Mouse (Mus musculus) cerebellum, adult 8-10 months (tissue): ENCODE data around the gene Mast2.

ENCODE experiments used
- DNase-seq: peaks from one replicate; pipeline ENCODE4 v3.0.0; 2022

Mast2 gene

DNA sequence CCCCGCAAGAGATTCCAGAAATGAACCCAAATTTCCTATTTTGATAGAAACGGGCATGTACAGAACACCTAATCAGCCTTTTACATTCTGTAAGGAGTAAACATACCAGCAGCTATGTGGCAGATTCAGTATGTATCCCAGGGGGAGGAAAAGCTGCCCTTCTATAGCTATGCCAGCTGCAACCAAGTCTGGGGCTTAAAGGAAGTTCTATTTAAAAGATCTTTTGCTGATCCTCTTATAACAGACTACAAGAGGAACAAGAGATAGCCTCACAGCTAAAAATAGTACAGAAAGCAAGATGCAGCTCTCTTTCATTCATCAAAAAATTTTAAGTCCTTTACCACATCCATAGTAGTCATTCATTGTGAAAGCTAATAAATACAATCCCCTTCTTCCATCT is 57.3 kb downstream of the Mast2 start:
- no peak for DNase-seq

DNA sequence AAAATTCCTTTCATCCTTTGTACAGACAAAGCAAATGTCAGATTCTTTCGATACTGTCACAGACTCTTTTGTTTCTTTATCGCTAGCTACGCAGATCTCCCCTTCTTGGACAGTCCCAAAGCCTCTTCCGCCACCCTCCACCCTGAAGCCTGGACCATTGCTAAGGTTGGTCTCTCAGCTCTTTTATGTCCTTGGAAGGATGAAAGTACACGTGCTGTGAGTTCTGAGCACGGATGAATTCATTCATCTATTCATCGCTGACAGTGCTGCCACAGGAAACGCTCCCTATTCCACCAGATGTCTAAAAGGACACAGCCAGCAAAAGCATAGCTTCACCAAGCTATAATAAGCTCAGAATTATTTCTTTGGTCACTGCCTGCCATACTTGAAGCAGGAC is 58.0 kb downstream of the Mast2 start:
- peak; percentile 32 for DNase-seq

DNA sequence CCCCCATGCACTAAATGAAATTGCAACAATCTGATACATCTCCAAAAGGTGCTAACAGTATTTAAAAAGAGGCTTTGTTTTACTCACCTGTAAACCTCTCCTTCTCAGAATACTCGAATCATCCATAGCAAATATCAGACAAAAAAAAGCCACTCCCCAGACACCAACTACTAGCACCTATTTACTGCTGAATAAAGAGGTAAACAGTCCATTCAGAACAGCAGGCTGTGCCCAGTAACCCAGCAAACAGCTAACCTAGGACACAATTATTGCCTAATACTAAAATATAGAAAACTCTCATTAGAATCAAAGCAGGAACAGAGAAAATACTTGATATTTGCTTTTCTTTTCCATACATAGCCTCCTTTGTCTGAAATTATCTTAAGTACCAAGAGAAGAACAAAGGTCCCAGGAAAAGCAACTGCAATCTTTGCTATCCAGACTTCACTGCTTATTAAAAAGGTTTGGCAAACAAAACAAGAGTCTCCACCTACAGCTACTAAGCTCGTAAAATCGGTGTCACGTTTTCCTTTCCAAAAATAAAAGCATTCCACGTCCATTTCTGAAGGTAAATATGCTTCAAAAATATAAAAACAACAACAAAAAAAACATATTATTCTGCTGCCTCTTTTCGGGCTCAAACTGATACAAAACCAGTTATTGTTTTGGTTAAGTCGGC is 58.6 kb downstream of the Mast2 start:
- no peak for DNase-seq

DNA sequence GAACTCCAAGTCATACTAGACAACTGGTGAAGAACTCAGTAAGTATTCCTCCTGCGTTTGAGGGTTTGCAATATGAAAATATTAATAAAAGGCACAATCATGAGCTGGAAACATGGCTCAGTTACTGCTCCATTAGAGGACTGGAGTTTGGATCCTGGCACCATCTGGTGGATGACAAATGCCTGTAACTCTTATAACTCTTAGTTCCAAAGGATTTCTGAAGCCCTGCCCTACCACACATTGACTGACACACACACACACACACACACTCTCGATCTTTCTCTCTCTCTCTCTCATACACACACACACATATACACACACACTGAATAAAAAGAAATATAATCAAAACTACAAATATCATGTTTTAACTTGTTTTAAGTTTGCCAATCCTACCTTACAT is 60.1 kb downstream of the Mast2 start:
- DNase-seq: no peak

DNA sequence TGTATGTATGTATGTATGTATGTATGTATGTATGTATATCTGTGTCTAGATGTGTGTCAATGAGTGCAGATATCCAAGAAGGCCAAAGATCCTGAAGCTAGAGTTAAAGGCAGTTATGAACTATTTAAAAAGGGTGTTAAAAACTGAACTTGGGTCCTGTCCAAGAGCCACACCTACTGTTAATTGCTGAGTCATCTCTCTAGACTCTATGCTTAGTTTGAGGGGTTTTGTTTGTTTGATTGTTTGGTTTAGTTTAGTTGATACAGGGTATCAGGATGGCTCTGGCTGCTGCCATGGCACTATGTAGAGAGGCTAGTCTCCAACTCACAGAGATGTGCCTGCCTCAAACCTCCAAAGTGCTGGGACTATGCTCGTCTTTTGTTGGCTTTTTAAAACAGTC is 61.3 kb downstream of the Mast2 start:
- DNase-seq: no peak

DNA sequence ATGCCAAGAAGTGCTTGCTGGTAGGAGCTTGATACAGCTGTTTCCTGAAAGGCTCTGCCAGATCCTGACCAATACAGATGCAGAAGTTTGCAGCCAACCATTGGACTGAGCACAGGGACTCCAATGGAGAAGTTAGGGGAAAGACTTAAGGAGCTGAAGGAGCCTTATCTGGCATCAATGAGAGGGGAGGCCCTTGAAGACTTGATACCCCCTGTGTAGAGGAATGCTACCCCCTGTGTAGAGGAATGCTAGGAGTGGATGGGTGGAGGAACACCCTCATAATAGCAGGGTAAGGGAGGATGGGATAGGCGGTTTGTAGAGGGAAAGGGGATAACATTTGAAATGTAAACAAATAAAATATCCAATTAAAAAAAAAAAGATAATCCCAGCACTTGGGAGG is 65.9 kb downstream of the Mast2 start:
- DNase-seq: no peak

DNA sequence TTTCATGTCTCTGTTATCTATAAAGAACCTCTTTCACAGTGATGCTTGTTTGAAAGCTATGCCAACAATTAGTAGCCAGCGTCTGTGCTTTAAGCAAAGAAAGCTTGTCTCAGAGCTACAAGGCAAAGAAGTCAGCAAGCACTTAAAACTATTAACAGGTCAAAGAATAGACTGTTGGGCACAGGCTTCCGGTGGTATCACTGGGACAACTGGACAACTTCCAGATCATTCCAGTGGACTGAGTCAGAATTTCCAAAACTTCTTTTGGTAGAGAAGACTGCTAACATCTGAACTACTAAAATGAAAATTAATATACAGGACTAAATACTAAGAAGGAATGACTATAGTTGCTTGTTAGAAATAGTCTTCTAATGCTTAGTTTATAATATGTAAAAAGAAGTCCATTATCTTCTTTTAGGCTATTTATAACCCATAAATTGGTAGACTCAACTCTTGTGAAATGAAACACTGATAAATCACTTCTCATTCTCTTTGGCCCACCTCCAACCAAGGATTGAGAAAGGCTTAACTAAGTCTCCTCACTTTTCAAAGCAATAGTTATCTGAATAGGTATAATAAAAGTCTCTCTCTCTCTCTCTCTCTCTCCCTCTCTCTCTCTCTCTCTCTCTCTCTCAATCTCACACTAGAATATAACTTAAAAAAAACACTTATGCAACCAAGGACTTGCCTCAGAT is 85.9 kb downstream of the Mast2 start:
- no peak for DNase-seq

DNA sequence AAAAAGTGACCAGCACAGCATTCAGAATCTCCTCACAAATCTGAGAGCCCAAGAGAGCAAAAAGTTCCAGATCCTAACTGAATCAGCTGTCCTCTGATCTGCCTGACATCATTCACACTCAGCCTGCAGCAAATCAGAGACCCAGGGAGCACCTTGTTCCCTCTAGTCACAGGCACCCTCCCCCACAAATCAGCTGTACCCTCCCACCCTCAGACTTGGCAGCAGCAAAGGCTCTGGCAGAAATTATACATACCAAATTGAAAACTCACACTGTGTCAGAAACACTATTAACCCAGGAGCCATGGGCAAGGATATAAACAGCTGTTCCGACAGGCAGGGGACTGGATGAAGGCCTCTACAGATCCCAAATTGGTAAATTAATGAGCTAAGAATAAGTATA is 92.3 kb downstream of the Mast2 start:
- DNase-seq: no peak

DNA sequence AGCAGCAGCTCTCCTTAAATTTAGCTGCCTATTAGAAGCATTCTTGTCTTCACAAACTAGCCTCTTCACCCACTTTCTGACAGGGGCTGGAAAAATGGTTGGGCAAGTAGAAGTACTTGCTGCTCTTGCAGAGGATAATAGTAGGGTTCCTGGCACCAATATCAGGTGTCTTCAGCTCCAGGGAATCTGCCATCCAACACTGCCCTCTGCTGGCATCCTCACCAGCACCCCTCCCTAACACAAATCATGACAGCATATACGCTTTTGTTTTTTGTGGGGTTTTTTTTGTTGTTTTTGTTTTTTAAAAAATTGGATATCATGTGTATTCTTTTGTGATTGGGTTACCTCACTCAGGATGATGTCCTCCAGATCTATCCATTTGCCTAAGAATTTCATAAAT is 105.9 kb downstream of the Mast2 start:
- DNase-seq: peak; percentile 10

DNA sequence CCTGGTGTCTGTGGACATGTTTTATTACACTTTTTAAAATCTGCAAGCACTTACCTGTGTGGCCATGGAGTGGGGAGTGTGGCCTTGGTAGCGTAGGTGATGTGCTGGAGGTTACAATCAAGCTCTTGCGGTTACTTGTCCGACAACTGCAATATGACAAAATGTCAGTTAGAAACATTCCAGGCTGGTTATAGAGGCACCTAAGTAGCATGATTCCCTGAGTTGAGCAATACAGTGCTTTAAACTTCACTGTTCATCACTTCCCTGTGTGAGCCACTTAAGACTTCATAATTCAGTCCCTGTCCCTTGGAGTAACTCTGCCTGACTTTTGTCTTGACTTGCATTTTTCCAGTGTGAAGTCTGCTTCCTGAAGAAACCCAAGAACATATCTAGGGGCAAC is 111.1 kb downstream of the Mast2 start:
- DNase-seq: no peak

DNA sequence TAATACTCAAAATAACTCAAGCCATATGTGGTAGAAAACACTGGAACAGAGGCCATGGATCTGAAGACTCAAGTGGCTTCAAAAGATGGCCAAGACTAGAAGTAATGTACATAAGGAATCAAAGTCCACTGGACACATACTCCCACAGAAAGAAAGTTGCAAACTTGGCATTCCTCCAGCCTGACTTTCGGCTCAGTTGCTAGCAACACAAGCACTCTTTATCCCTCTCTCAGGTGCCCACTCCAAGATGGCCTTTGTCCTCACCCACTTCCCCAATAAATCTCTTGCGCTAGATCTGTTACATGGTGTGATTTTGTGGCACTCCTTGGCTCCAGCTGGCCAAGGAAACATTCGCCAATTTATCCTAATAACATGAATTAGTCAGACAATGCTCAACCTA is 111.5 kb downstream of the Mast2 start:
- DNase-seq: no peak

DNA sequence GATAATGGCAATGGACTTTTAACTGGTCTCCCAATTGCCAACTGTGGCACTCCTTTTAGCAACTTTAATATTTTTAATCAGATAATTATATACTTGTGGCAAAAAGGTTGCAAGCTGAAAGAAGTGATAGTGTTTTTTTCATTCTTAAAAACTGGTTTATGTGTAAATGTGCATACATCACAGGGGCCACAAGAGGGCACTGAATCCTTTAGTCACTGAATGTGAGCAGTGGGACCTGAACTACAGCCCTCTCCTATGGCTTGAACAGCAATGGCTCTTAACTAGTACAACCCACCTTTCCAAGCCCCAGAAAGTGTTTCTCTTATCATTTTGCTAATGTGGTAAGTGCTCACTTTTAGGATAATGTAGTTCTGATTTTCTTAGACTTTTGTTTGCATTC is 121.9 kb downstream of the Mast2 start:
- DNase-seq: peak; percentile 52

DNA sequence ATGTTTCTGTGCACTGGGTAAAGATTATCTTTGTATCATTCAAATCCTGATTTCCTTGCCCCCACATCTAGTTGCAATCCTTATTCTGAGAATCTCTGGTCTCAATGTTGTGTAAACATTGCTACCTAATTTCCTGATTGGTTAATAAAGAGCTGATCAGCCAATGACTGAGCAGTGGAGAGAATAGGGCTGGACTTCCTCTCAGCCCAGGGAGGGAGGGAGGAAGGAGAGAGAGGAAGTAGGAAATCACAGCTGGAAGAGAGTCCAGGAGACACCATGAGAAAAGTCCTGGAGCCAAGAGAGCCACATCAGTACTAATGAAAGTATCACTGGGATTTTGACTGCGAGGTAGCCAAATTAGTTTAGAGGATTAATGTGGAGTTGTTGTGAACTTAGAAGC is 127.7 kb downstream of the Mast2 start:
- DNase-seq: no peak

DNA sequence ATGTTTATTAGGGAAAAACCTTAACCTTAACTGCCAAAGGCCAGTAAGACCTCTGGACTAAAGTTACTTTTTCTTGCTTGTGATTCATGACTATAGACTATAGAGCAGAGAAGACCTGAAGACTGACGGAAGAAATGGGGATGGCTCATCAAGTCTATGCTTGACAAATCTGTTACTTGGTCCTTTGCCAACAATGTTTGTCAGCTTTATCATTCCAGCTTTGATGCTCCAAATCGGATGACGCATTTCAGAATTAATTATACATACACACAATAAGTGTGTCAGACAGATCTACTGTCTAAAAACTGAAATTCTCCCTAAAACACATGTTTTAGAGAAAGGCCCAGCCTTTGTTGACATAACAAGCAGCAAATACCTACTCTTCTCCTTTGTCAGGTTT is 134.7 kb downstream of the Mast2 start:
- DNase-seq: no peak

DNA sequence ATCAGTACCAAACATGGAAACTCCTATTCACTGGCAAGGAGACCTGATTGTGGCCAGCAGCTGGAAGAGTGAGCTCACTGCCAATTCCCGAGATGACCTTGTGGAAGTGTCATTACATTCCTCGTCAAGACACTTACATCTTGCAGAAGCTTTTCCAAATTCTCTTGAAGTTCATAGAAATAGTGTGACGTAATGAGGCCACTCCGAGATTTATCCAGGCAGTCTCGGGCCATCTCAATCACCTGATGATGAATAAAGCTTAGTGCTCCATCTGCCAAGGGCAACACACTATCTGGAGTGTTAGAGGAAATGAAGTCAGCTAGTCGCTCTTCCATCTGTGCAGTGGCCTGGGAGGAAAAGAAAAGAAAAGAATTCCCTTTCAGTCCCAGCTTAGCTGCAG is 141.9 kb downstream of the Mast2 start:
- DNase-seq: no peak

DNA sequence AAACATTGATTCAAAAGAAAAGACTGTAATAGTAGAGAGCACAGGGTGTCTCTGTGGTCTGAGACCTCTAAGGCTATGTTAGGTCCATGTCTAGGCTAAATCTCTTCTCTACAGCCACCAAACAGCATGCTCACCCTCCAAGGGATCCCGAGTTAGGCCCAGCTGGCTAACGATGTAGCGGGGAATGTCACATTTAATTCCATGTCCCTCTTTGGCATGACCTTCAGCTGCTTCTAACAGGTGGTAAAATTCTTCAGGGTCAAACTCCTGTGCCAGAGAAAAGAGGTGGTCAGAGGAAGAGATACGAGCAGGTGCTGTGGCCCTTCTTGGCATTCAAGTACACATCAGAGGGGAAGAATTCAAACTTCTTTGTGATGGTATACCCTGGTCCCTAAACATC is 146.4 kb downstream of the Mast2 start:
- no peak for DNase-seq

DNA sequence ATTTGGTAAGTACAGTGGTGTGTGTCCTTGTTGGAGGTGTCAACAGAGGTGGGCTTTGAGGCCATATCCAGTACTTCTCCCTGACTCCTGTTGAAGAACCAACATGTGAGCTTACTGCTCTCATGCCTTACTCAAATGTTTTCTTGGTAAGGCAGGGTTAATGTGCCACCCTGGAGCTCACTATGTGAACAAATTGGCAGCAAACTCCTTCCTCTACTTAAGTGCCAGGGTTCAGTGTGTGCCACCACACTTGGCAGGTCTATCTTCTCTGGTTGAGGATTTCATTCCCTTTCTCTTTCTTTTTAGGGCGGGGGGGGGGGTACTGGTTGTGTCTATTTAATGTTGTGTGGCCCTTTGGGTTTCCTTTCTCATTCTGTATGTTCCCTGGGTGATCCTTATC is 159.4 kb downstream of the Mast2 start:
- DNase-seq: no peak

DNA sequence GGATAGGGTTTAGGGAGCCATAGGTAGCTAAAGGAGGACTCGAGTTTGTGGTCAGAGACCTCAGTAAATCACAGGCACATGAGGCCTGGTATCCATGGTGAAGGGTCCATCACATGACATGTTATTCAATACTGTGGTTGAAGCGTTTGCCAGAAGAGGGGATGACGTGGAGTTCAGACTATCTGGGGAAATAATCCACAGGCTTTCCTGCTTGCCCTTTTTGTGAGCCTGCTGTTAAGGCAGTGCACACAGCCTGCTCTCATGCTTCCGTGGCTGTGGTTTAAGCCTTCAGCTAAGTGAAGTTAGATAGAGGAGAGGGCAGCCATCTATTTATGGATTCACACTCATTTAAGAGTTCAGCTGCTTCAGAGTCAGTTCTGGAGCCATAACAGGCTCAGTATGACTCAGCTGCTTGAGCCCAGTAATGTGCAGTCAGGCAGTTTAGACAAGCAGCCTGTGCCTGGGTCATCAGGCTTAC is 163.1 kb downstream of the Mast2 start:
- no peak for DNase-seq

DNA sequence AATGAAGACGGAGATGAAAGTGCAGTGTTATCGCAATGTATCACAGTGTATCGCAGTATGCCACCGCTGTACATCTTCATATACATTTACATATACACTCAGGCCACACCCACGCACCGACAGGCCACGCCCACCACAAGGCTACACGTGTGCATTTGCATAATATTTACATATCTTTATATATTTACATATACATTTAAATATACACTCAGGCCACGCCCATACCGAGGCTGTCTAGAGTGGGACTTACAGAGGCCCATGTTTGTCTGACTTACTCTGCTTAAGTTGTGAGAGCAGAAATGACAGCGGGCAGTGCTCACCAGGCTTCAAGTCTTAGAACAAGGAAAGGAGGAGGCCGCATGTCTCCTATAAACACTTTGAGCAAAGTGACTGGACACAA is 170.7 kb downstream of the Mast2 start:
- no peak for DNase-seq

DNA sequence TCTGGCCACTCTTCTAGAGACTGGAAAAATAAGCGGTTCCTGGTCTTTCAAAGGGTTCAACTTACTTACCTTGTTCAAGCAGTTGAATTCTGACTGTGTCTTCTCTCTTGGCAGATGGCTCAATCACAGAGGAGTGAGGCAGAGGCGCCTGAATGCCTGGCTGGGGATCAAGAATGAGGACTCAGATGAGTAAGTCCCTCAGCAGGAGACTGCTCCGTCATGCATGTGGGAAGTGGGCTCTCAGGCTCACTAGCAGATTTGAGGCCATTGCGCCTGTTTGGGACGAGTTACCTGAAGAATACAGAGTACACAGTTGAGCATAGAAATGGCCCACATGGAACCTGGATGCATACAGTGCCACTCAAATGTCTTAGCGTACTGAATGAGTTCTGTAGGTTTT is 172.4 kb downstream of the Mast2 start:
- DNase-seq: peak; percentile 54

DNA sequence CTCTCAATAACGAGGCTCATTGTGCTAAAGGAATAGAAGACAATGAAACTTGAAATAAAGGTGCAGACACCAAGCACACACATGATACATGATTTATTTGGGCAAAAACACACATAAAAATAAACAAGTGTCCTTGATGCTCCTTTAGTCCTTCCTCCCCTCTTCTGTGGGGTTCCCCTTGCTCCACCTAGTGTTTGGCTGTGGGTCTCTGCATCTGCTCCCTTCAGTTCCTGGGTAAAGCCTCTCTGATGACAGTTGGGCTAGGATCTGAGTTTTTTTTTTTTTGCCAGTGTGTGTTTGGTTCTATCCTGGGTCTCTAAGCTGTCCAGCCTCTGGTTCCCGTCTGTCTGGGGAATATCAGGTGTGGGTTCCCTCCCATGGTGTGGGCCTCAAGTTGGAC is 181.8 kb downstream of the Mast2 start:
- DNase-seq: peak; percentile 30

DNA sequence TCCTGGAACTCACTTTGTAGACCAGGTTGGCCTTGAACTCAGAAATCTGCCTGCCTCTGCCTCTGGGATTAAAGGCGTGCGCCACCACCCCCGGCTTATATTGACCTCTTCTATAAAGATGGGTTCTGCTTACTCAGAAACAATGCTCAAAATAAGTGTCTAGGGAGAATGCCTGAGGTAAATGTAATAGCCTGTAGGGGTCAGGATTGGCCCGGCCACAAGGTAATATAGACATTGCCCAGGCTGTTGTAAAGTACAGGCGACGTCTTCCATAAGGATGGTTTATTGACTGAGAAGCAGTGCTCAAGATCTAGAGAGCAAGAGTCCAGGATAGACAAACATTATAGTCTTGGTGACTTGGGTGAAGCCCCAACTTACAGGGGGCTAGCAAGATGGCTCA is 195.8 kb downstream of the Mast2 start:
- DNase-seq: no peak
